Mouse (Mus musculus): ENCODE measurements at regions not wholly inside any gene's neighbourhood (a gene's known extent, or its start where the extent isn't known, plus 50 kb on each side); places are given as distances from the start of the nearest gene placed in this dataset.

- DNase-seq, result no peak
These were observed 85.2 kb upstream of the Col24a1 start for GRCm38 (mm10) chr3:145207071-145207470.

- DNase-seq, result no peak
These were observed 82.1 kb upstream of the Col24a1 start for GRCm38 (mm10) chr3:145210166-145210565.

GRCm38 (mm10) chr3:145216987-145217515 lies 75.2 kb upstream of the Col24a1 start:
- DNase-seq, result peak; percentile 14 to 35

- DNase-seq, result no peak
These were observed 69.3 kb upstream of the Col24a1 start for GRCm38 (mm10) chr3:145222922-145223321.

- DNase-seq, result no peak
These were observed 68.2 kb upstream of the Col24a1 start for GRCm38 (mm10) chr3:145224040-145224439.

- no peak for DNase-seq
These were observed 61.6 kb upstream of the Col24a1 start for GRCm38 (mm10) chr3:145230721-145231120.

- DNase-seq, result no peak
These were observed 50.1 kb upstream of the Col24a1 start for GRCm38 (mm10) chr3:145242138-145242537.
